In the genomic region with DNA sequence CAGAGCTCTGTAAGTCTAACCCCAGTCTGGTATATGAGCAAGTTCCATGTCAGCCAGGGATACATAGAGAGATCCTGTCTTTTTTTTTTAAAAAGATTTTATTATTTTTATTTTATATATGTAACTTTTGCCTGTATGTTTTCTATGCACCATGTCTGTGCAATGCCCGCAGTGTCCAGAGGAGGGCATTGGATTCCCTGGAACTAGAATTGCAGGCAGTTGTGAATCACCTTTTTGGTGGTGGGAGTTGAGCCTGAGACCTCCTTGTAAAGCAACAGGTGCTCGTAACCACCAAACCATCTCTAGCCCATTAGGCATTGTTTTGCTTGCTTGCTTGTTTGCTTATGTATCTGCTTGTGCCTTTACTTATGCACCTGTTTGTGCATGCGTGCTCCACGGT, we compare ENCODE assay signal across 16 mouse cellular contexts. TPM values are rescaled to one million over a fixed set of nuclear protein-coding genes. Genes with fewer than 3 reads are reported as not detected.
DNase-seq lines count a peak whose midpoint lies in the region; ATAC-seq and TF ChIP-seq lines count a peak whose summit lies in the region.
"Had no signal": no experiment of that assay in that cellular context is flagged by ENCODE, and none has a peak within 500 bp of the region (broad histone marks: within the 10 kb centered on the region; RNA-seq: fewer than 3 reads in every experiment).

No protein-coding gene starts in this region.

- H3K36me3 ChIP-seq in forebrain, postnatal 0 days (ENCODE audit: insufficient read depth) = no peaks in the 10 kb centered on the region
- no peaks in the 10 kb centered on the region for H3K36me3 ChIP-seq in forebrain, embryonic 12.5 days (replicated peaks)
- no peaks in the 10 kb centered on the region for H3K36me3 ChIP-seq in liver, embryonic 14.5 days (replicated peaks; ENCODE audit: control insufficient read depth, insufficient read depth, low read depth)
- H3K36me3 ChIP-seq in liver, embryonic 12.5 days = no peaks in the 10 kb centered on the region
- H3K36me3 ChIP-seq in E14TG2a.4 (ENCODE audit: insufficient read depth, low read length) = no peaks in the 10 kb centered on the region

- H3K4me2 ChIP-seq in forebrain, postnatal 0 days (ENCODE audit: low read depth) = no peak overlapping the region
- H3K4me2 ChIP-seq in forebrain, embryonic 12.5 days = no peak overlapping the region
- no peak overlapping the region for H3K4me2 ChIP-seq in liver, embryonic 14.5 days (ENCODE audit: low read depth)
- H3K4me2 ChIP-seq in liver, embryonic 12.5 days = no peak overlapping the region

- no peak for TF ChIP-seq POLR2A in brain, embryonic 14.5 days (IDR thresholded peaks at IDR 0.05; ENCODE audit: borderline replicate concordance, extremely low read depth, insufficient read depth, insufficient read length, poor library complexity, severe bottlenecking)

- 92% methylated on average over 4 of the region's 4 CpGs for WGBS in forebrain, postnatal 0 days
- WGBS in forebrain, embryonic 12.5 days = 95% methylated on average over 4 of the region's 4 CpGs
- 73% methylated on average over 4 of the region's 4 CpGs for WGBS in liver, embryonic 14.5 days (ENCODE audit: insufficient replicate concordance)
- WGBS in liver, embryonic 12.5 days (ENCODE audit: insufficient replicate concordance) = 68% methylated on average over 4 of the region's 4 CpGs

- H3K27me3 ChIP-seq in forebrain, postnatal 0 days (ENCODE audit: insufficient read depth, low read length) = no peaks in the 10 kb centered on the region
- no peaks in the 10 kb centered on the region for H3K27me3 ChIP-seq in forebrain, embryonic 12.5 days
- H3K27me3 ChIP-seq in liver, embryonic 14.5 days (ENCODE audit: control insufficient read depth, insufficient read depth, low read length) = no peaks in the 10 kb centered on the region
- H3K27me3 ChIP-seq in liver, embryonic 12.5 days (replicated peaks) = no peaks in the 10 kb centered on the region
- H3K27me3 ChIP-seq in E14TG2a.4 (ENCODE audit: insufficient read depth, low read length) = no peaks in the 10 kb centered on the region

- TF ChIP-seq CTCF in forebrain, postnatal 0 days (IDR thresholded peaks at IDR 0.05; ENCODE audit: low read depth) = peak; percentile 39
- TF ChIP-seq CTCF in liver, embryonic 14.5 days (IDR thresholded peaks at IDR 0.05; ENCODE audit: low read depth) = peak; percentile 34; the same call in 1 of the 2 replicates
- peak; percentile 65 for TF ChIP-seq CTCF in E14TG2a.4 (conservative IDR thresholded peaks at IDR 0.05; ENCODE audit: low read length)
- TF ChIP-seq CTCF in brain, embryonic 14.5 days (IDR thresholded peaks at IDR 0.05; ENCODE audit: borderline replicate concordance, extremely low read depth, insufficient read depth, insufficient read length) = peak; percentile 40; the same call in 1 of the 2 replicates

- H3K9ac ChIP-seq in forebrain, postnatal 0 days = no peak overlapping the region
- H3K9ac ChIP-seq in forebrain, embryonic 12.5 days = no peak overlapping the region
- H3K9ac ChIP-seq in liver, embryonic 14.5 days (replicated peaks) = no peak overlapping the region
- H3K9ac ChIP-seq in liver, embryonic 12.5 days = no peak overlapping the region

- no peak overlapping the region for H3K4me3 ChIP-seq in forebrain, postnatal 0 days (ENCODE audit: low read depth, low read length)
- no peak overlapping the region for H3K4me3 ChIP-seq in forebrain, embryonic 12.5 days (replicated peaks)
- H3K4me3 ChIP-seq in liver, embryonic 14.5 days (ENCODE audit: insufficient read depth in 1 of 2, low read depth in 2 of 2, low read length in 2 of 2) = no peak overlapping the region
- no peak overlapping the region for H3K4me3 ChIP-seq in liver, embryonic 12.5 days
- no peak overlapping the region for H3K4me3 ChIP-seq in E14TG2a.4 (replicated peaks; ENCODE audit: low read length)
- H3K4me3 ChIP-seq: heart, embryonic 10.5 days had no signal

- no peak overlapping the region for H3K27ac ChIP-seq in forebrain, postnatal 0 days (ENCODE audit: low read depth, low read length)
- H3K27ac ChIP-seq in forebrain, embryonic 12.5 days = no peak overlapping the region
- H3K27ac ChIP-seq in liver, embryonic 14.5 days = no peak overlapping the region
- H3K27ac ChIP-seq in liver, embryonic 12.5 days = no peak overlapping the region
- H3K27ac ChIP-seq: heart, embryonic 10.5 days had no signal

- H3K4me1 ChIP-seq in forebrain, postnatal 0 days (ENCODE audit: insufficient read depth) = no peaks in the 10 kb centered on the region
- no peaks in the 10 kb centered on the region for H3K4me1 ChIP-seq in forebrain, embryonic 12.5 days
- H3K4me1 ChIP-seq in liver, embryonic 14.5 days (replicated peaks; ENCODE audit: control insufficient read depth in 2 of 2, insufficient read depth in 2 of 2, low read length in 1 of 2) = no peaks in the 10 kb centered on the region
- H3K4me1 ChIP-seq in liver, embryonic 12.5 days = no peaks in the 10 kb centered on the region
- peaks cover 19% of the 10 kb centered on the region for H3K4me1 ChIP-seq in E14TG2a.4 (replicated peaks; ENCODE audit: low read depth, low read length)
- H3K4me1 ChIP-seq: heart, embryonic 10.5 days had no signal

- no peaks in the 10 kb centered on the region for H3K9me3 ChIP-seq in forebrain, postnatal 0 days (ENCODE audit: low read length)
- no peaks in the 10 kb centered on the region for H3K9me3 ChIP-seq in forebrain, embryonic 12.5 days
- H3K9me3 ChIP-seq in liver, embryonic 14.5 days (ENCODE audit: control insufficient read depth, low read length) = no peaks in the 10 kb centered on the region
- no peaks in the 10 kb centered on the region for H3K9me3 ChIP-seq in liver, embryonic 12.5 days (replicated peaks)
- no peaks in the 10 kb centered on the region for H3K9me3 ChIP-seq in E14TG2a.4 (ENCODE audit: low read length)
- H3K9me3 ChIP-seq: G1E; heart, embryonic 10.5 days had no signal

- TF ChIP-seq EP300 in liver, embryonic 14.5 days (IDR thresholded peaks at IDR 0.05; ENCODE audit: low read depth) = no peak

- DNase-seq in forebrain, postnatal 0 days = no peak
- no peak for DNase-seq in liver, embryonic 14.5 days (ENCODE audit: low read depth in 3 of 3, low spot score in 3 of 3)
- no peak for DNase-seq in brain, embryonic 14.5 days (ENCODE audit: low read depth)
- no peak for DNase-seq in ovary, postnatal 14 days (ENCODE audit: low spot score)
- DNase-seq: cerebellum, adult 9-11 months; right cerebral cortex, postnatal 4 days had no signal

- ATAC-seq in forebrain, postnatal 0 days = no peak
- no peak for ATAC-seq in forebrain, embryonic 12.5 days (ENCODE audit: low FRiP score)
- no peak for ATAC-seq in liver, embryonic 14.5 days (ENCODE audit: insufficient read depth)
- ATAC-seq in liver, embryonic 12.5 days = no peak
- ATAC-seq: hindbrain, embryonic 16.5 days had no signal

RNA-seq across cellular contexts. Expression of a gene that starts 35.6 kb away (rescaled TPM):
- total RNA-seq in forebrain, postnatal 0 days (2014; rRNA removed) = 10.3 and 10.8 TPM in 2 replicates
- 11.7 and 15.9 TPM in 2 replicates for polyA plus RNA-seq in forebrain, postnatal 0 days (2015; fragmentation: Nextera tagmentation; extraction: Ambion mirVana)
- polyA plus RNA-seq in forebrain, embryonic 12.5 days (2016; fragmentation: Nextera tagmentation; extraction: Ambion mirVana) = 12.0 and 13.4 TPM in 2 replicates
- polyA plus RNA-seq in liver, embryonic 14.5 days (2012; rRNA removed) = 5.0 and 6.8 TPM in 2 replicates
- 10.3 and 13.4 TPM in 2 replicates for polyA plus RNA-seq in liver, embryonic 14.5 days (2014; fragmentation: Nextera tagmentation; extraction: Ambion mirVana)
- polyA plus RNA-seq in liver, embryonic 12.5 days (2016; fragmentation: Nextera tagmentation; extraction: Ambion mirVana) = 16.5 and 17.3 TPM in 2 replicates
- 5.7 and 7.6 TPM in 2 replicates for polyA plus RNA-seq in brain, embryonic 14.5 days (2012; rRNA removed)

RNA-seq across cellular contexts. Expression of a gene that starts 58.6 kb away (rescaled TPM):
- total RNA-seq in forebrain, postnatal 0 days (2014; rRNA removed) = not detected in 2 replicates
- not detected in 2 replicates for polyA plus RNA-seq in forebrain, postnatal 0 days (2015; fragmentation: Nextera tagmentation; extraction: Ambion mirVana)
- 0.08 TPM in 1 of 2 replicates, not detected in the other for polyA plus RNA-seq in forebrain, embryonic 12.5 days (2016; fragmentation: Nextera tagmentation; extraction: Ambion mirVana)
- polyA plus RNA-seq in liver, embryonic 14.5 days (2012; rRNA removed) = not detected in 2 replicates
- polyA plus RNA-seq in liver, embryonic 14.5 days (2014; fragmentation: Nextera tagmentation; extraction: Ambion mirVana) = not detected in 2 replicates
- polyA plus RNA-seq in liver, embryonic 12.5 days (2016; fragmentation: Nextera tagmentation; extraction: Ambion mirVana) = not detected in 2 replicates
- not detected in 2 replicates for polyA plus RNA-seq in brain, embryonic 14.5 days (2012; rRNA removed)
- total RNA-seq: left cerebral cortex, postnatal 14 days; neutrophil, adult 5-6 weeks had no signal
- polyA plus RNA-seq: G1E; heart, embryonic 10.5 days; hindbrain, embryonic 16.5 days; large intestine, adult 2 months; lung, embryonic 16.5 days had no signal
